Mouse (Mus musculus): Measurements from ENCODE around the gene Nob1. TPM values are rescaled to one million over a fixed set of nuclear protein-coding genes. Genes with fewer than 3 reads are reported as not detected.

Gene Nob1
- polyA plus RNA-seq, 1 experiment from 2014 or later: 80.3 TPM

- DNase-seq (ENCODE audit: low spot score) (no peak), ATAC-seq (ENCODE audit: low FRiP score) (no peak)
- Histone ChIP-seq H3K36me3 (ENCODE audit: control insufficient read depth, insufficient read depth, low read length) (no peaks in the 10 kb centered on the region), H3K4me3 (ENCODE audit: low read depth, low read length) (no peak overlapping the region), H3K4me2 (replicated peaks; ENCODE audit: low read depth, low read length) (no peak overlapping the region), H3K9me3 (ENCODE audit: control insufficient read depth, low read length) (no peaks in the 10 kb centered on the region), H3K9ac (ENCODE audit: low read depth, low read length) (no peak overlapping the region), H3K27me3 (ENCODE audit: control insufficient read depth, insufficient read depth, low read length) (no peaks in the 10 kb centered on the region), H3K4me1 (replicated peaks; ENCODE audit: control insufficient read depth, insufficient read depth, low read length) (no peaks in the 10 kb centered on the region; the same call in 1 of the 2 replicates), H3K27ac (ENCODE audit: low read depth, low read length) (no peak overlapping the region)
- WGBS: 41% methylated on average over 9 of the region's 9 CpGs
Measured at GRCm38 (mm10) chr8:107399495-107399894, 25.4 kb downstream of the Nob1 start.

- no peak overlapping the region for H3K27ac ChIP-seq (ENCODE audit: low read depth, low read length)
- H3K9ac ChIP-seq (ENCODE audit: low read depth, low read length): no peak overlapping the region
- H3K36me3 ChIP-seq (ENCODE audit: control insufficient read depth, insufficient read depth, low read length): no peaks in the 10 kb centered on the region
- no peaks in the 10 kb centered on the region for H3K9me3 ChIP-seq (ENCODE audit: control insufficient read depth, low read length)
- DNase-seq (ENCODE audit: low spot score) (no peak), ATAC-seq (ENCODE audit: low FRiP score) (no peak)
- no peak overlapping the region for H3K4me2 ChIP-seq (replicated peaks; ENCODE audit: low read depth, low read length)
- 63% methylated on average over 12 of the region's 12 CpGs for WGBS
- no peak overlapping the region for H3K4me3 ChIP-seq (ENCODE audit: low read depth, low read length)
- no peaks in the 10 kb centered on the region for H3K27me3 ChIP-seq (ENCODE audit: control insufficient read depth, insufficient read depth, low read length)
- H3K4me1 ChIP-seq (replicated peaks; ENCODE audit: control insufficient read depth, insufficient read depth, low read length): no peaks in the 10 kb centered on the region
Measured at GRCm38 (mm10) chr8:107397665-107398064, 27.2 kb downstream of the Nob1 start.

GRCm38 (mm10) chr8:107396106-107396670 lies 28.7 kb downstream of the Nob1 start:
- Histone ChIP-seq H3K4me2 (replicated peaks; ENCODE audit: low read depth, low read length) (no peak overlapping the region), H3K4me3 (ENCODE audit: low read depth, low read length) (no peak overlapping the region), H3K9ac (ENCODE audit: low read depth, low read length) (no peak overlapping the region), H3K27me3 (ENCODE audit: control insufficient read depth, insufficient read depth, low read length) (no peaks in the 10 kb centered on the region), H3K9me3 (ENCODE audit: control insufficient read depth, low read length) (no peaks in the 10 kb centered on the region), H3K27ac (ENCODE audit: low read depth, low read length) (no peak overlapping the region), H3K36me3 (ENCODE audit: control insufficient read depth, insufficient read depth, low read length) (no peaks in the 10 kb centered on the region), H3K4me1 (replicated peaks; ENCODE audit: control insufficient read depth, insufficient read depth, low read length) (no peaks in the 10 kb centered on the region)
- DNase-seq (ENCODE audit: low spot score): no peak
- 84% methylated on average over 10 of the region's 10 CpGs for WGBS
- no peak for ATAC-seq (ENCODE audit: low FRiP score)

- Histone ChIP-seq H3K9me3 (ENCODE audit: control insufficient read depth, low read length) (no peaks in the 10 kb centered on the region), H3K27me3 (ENCODE audit: control insufficient read depth, insufficient read depth, low read length) (no peaks in the 10 kb centered on the region)
- ATAC-seq (ENCODE audit: low FRiP score): no peak
Measured at GRCm38 (mm10) chr8:107395397-107395796, 29.5 kb downstream of the Nob1 start.

GRCm38 (mm10) chr8:107391136-107391516 lies 33.7 kb downstream of the Nob1 start:
- Histone ChIP-seq H3K4me1 (replicated peaks; ENCODE audit: control insufficient read depth, insufficient read depth, low read length) (no peaks in the 10 kb centered on the region), H3K27ac (ENCODE audit: low read depth, low read length) (no peak overlapping the region), H3K4me2 (replicated peaks; ENCODE audit: low read depth, low read length) (no peak overlapping the region), H3K27me3 (ENCODE audit: control insufficient read depth, insufficient read depth, low read length) (no peaks in the 10 kb centered on the region), H3K36me3 (ENCODE audit: control insufficient read depth, insufficient read depth, low read length) (no peaks in the 10 kb centered on the region), H3K9ac (ENCODE audit: low read depth, low read length) (no peak overlapping the region), H3K9me3 (ENCODE audit: control insufficient read depth, low read length) (no peaks in the 10 kb centered on the region), H3K4me3 (ENCODE audit: low read depth, low read length) (no peak overlapping the region)
- 65% methylated on average over 4 of the region's 4 CpGs for WGBS
- no peak for DNase-seq (ENCODE audit: low spot score)
- ATAC-seq (ENCODE audit: low FRiP score): no peak

More at GRCm38 (mm10) chr8:107395397-107395796, 29.5 kb downstream of the Nob1 start:
- DNase-seq (ENCODE audit: low spot score): no peak
- H3K27ac ChIP-seq (ENCODE audit: low read depth, low read length): no peak overlapping the region
- H3K4me3 ChIP-seq (ENCODE audit: low read depth, low read length): no peak overlapping the region
- no peak overlapping the region for H3K9ac ChIP-seq (ENCODE audit: low read depth, low read length)
- no peak overlapping the region for H3K4me2 ChIP-seq (replicated peaks; ENCODE audit: low read depth, low read length)
- no peaks in the 10 kb centered on the region for H3K36me3 ChIP-seq (ENCODE audit: control insufficient read depth, insufficient read depth, low read length)
- no peaks in the 10 kb centered on the region for H3K4me1 ChIP-seq (replicated peaks; ENCODE audit: control insufficient read depth, insufficient read depth, low read length)

- Histone ChIP-seq H3K4me3 (ENCODE audit: low read depth, low read length) (no peak overlapping the region), H3K4me1 (replicated peaks; ENCODE audit: control insufficient read depth, insufficient read depth, low read length) (no peaks in the 10 kb centered on the region), H3K9me3 (ENCODE audit: control insufficient read depth, low read length) (no peaks in the 10 kb centered on the region), H3K4me2 (replicated peaks; ENCODE audit: low read depth, low read length) (no peak overlapping the region), H3K27me3 (ENCODE audit: control insufficient read depth, insufficient read depth, low read length) (no peaks in the 10 kb centered on the region), H3K27ac (ENCODE audit: low read depth, low read length) (no peak overlapping the region), H3K9ac (ENCODE audit: low read depth, low read length) (no peak overlapping the region), H3K36me3 (ENCODE audit: control insufficient read depth, insufficient read depth, low read length) (no peaks in the 10 kb centered on the region)
- 91% methylated on average over 16 of the region's 16 CpGs for WGBS
- DNase-seq (ENCODE audit: low spot score): no peak
- ATAC-seq (ENCODE audit: low FRiP score): no peak
Measured at GRCm38 (mm10) chr8:107390476-107391135, 34.2 kb downstream of the Nob1 start.

- H3K9me3 ChIP-seq (ENCODE audit: control insufficient read depth, low read length): no peaks in the 10 kb centered on the region
- no peak overlapping the region for H3K4me2 ChIP-seq (replicated peaks; ENCODE audit: low read depth, low read length)
- ATAC-seq (ENCODE audit: low FRiP score): no peak
- no peaks in the 10 kb centered on the region for H3K27me3 ChIP-seq (ENCODE audit: control insufficient read depth, insufficient read depth, low read length)
- WGBS: 94% methylated on average over 8 of the region's 8 CpGs
- H3K4me1 ChIP-seq (replicated peaks; ENCODE audit: control insufficient read depth, insufficient read depth, low read length): no peaks in the 10 kb centered on the region
- no peak overlapping the region for H3K9ac ChIP-seq (ENCODE audit: low read depth, low read length)
- H3K27ac ChIP-seq (ENCODE audit: low read depth, low read length): no peak overlapping the region
- no peak overlapping the region for H3K4me3 ChIP-seq (ENCODE audit: low read depth, low read length)
- no peaks in the 10 kb centered on the region for H3K36me3 ChIP-seq (ENCODE audit: control insufficient read depth, insufficient read depth, low read length)
- no peak for DNase-seq (ENCODE audit: low spot score)
Measured at GRCm38 (mm10) chr8:107389557-107389956, 35.3 kb downstream of the Nob1 start.

- Histone ChIP-seq H3K4me1 (replicated peaks; ENCODE audit: control insufficient read depth, insufficient read depth, low read length) (no peaks in the 10 kb centered on the region), H3K4me2 (replicated peaks; ENCODE audit: low read depth, low read length) (no peak overlapping the region), H3K4me3 (ENCODE audit: low read depth, low read length) (no peak overlapping the region), H3K27ac (ENCODE audit: low read depth, low read length) (no peak overlapping the region), H3K36me3 (ENCODE audit: control insufficient read depth, insufficient read depth, low read length) (no peaks in the 10 kb centered on the region), H3K9me3 (ENCODE audit: control insufficient read depth, low read length) (no peaks in the 10 kb centered on the region), H3K27me3 (ENCODE audit: control insufficient read depth, insufficient read depth, low read length) (no peaks in the 10 kb centered on the region), H3K9ac (ENCODE audit: low read depth, low read length) (no peak overlapping the region)
- no peak for ATAC-seq (ENCODE audit: low FRiP score)
- 71% methylated on average over 5 of the region's 5 CpGs for WGBS
- DNase-seq (ENCODE audit: low spot score): peak; percentile 45
Measured at GRCm38 (mm10) chr8:107387861-107388260, 37.0 kb downstream of the Nob1 start.

- Histone ChIP-seq H3K36me3 (ENCODE audit: control insufficient read depth, insufficient read depth, low read length) (no peaks in the 10 kb centered on the region), H3K27me3 (ENCODE audit: control insufficient read depth, insufficient read depth, low read length) (no peaks in the 10 kb centered on the region), H3K9ac (ENCODE audit: low read depth, low read length) (no peak overlapping the region), H3K4me2 (replicated peaks; ENCODE audit: low read depth, low read length) (no peak overlapping the region), H3K27ac (ENCODE audit: low read depth, low read length) (no peak overlapping the region), H3K4me3 (ENCODE audit: low read depth, low read length) (no peak overlapping the region), H3K9me3 (ENCODE audit: control insufficient read depth, low read length) (no peaks in the 10 kb centered on the region), H3K4me1 (replicated peaks; ENCODE audit: control insufficient read depth, insufficient read depth, low read length) (no peaks in the 10 kb centered on the region)
- WGBS: 30% methylated on average over 3 of the region's 3 CpGs
- DNase-seq (ENCODE audit: low spot score) (peak; percentile 78), ATAC-seq (ENCODE audit: low FRiP score) (no peak)
Measured at GRCm38 (mm10) chr8:107386642-107387041, 38.2 kb downstream of the Nob1 start.

All from hindbrain, embryonic 11.5 days (tissue).